Mouse (Mus musculus): Measurements from ENCODE around the gene Ntng2.

Gene Ntng2

GRCm38 (mm10) chr2:29239329-29239728, 13.5 kb downstream of the Ntng2 start:
- no peak for ATAC-seq (ENCODE audit: insufficient number of reproducible peaks, low FRiP score, low TSS enrichment)

GRCm38 (mm10) chr2:29237623-29238022, 15.2 kb downstream of the Ntng2 start:
- peak; percentile 69 for ATAC-seq (ENCODE audit: insufficient number of reproducible peaks, low FRiP score, low TSS enrichment)

GRCm38 (mm10) chr2:29235811-29236210, 17.0 kb downstream of the Ntng2 start:
- ATAC-seq (ENCODE audit: insufficient number of reproducible peaks, low FRiP score, low TSS enrichment) = no peak

GRCm38 (mm10) chr2:29235026-29235425, 17.8 kb downstream of the Ntng2 start:
- no peak for ATAC-seq (ENCODE audit: insufficient number of reproducible peaks, low FRiP score, low TSS enrichment)

GRCm38 (mm10) chr2:29234002-29234401, 18.8 kb downstream of the Ntng2 start:
- ATAC-seq (ENCODE audit: insufficient number of reproducible peaks, low FRiP score, low TSS enrichment) = no peak

- no peak for ATAC-seq (ENCODE audit: insufficient number of reproducible peaks, low FRiP score, low TSS enrichment)
Observed at GRCm38 (mm10) chr2:29230191-29230835, 22.5 kb downstream of the Ntng2 start.

GRCm38 (mm10) chr2:29226671-29227070, 26.1 kb downstream of the Ntng2 start:
- ATAC-seq (ENCODE audit: insufficient number of reproducible peaks, low FRiP score, low TSS enrichment) = no peak

GRCm38 (mm10) chr2:29223591-29224262, 29.1 kb downstream of the Ntng2 start:
- ATAC-seq (ENCODE audit: insufficient number of reproducible peaks, low FRiP score, low TSS enrichment) = no peak

- ATAC-seq (ENCODE audit: insufficient number of reproducible peaks, low FRiP score, low TSS enrichment) = no peak
Observed at GRCm38 (mm10) chr2:29222302-29222701, 30.5 kb downstream of the Ntng2 start.

GRCm38 (mm10) chr2:29218831-29219230, 34.0 kb downstream of the Ntng2 start:
- no peak for ATAC-seq (ENCODE audit: insufficient number of reproducible peaks, low FRiP score, low TSS enrichment)

- ATAC-seq (ENCODE audit: insufficient number of reproducible peaks, low FRiP score, low TSS enrichment) = peak; percentile 91
Observed at GRCm38 (mm10) chr2:29217897-29218296, 34.9 kb downstream of the Ntng2 start.

GRCm38 (mm10) chr2:29217042-29217441, 35.8 kb downstream of the Ntng2 start:
- no peak for ATAC-seq (ENCODE audit: insufficient number of reproducible peaks, low FRiP score, low TSS enrichment)

GRCm38 (mm10) chr2:29216286-29217012, 36.4 kb downstream of the Ntng2 start:
- no peak for ATAC-seq (ENCODE audit: insufficient number of reproducible peaks, low FRiP score, low TSS enrichment)

GRCm38 (mm10) chr2:29206156-29206555, 46.6 kb downstream of the Ntng2 start:
- ATAC-seq (ENCODE audit: insufficient number of reproducible peaks, low FRiP score, low TSS enrichment) = no peak

- no peak for ATAC-seq (ENCODE audit: insufficient number of reproducible peaks, low FRiP score, low TSS enrichment)
Observed at GRCm38 (mm10) chr2:29201223-29201955, 51.4 kb downstream of the Ntng2 start.

GRCm38 (mm10) chr2:29199909-29200308, 52.9 kb downstream of the Ntng2 start:
- no peak for ATAC-seq (ENCODE audit: insufficient number of reproducible peaks, low FRiP score, low TSS enrichment)

- no peak for ATAC-seq (ENCODE audit: insufficient number of reproducible peaks, low FRiP score, low TSS enrichment)
Observed at GRCm38 (mm10) chr2:29198446-29198845, 54.4 kb downstream of the Ntng2 start.

GRCm38 (mm10) chr2:29196844-29197243, 56.0 kb downstream of the Ntng2 start:
- no peak for ATAC-seq (ENCODE audit: insufficient number of reproducible peaks, low FRiP score, low TSS enrichment)

GRCm38 (mm10) chr2:29194547-29195463, 58.0 kb downstream of the Ntng2 start:
- ATAC-seq (ENCODE audit: insufficient number of reproducible peaks, low FRiP score, low TSS enrichment) = peak; percentile 62
